Mouse (Mus musculus): Measurements from ENCODE around the gene Katna1. TPM values are rescaled to one million over a fixed set of nuclear protein-coding genes. Genes with fewer than 3 reads are reported as not detected.

Katna1 gene
- total RNA-seq (2012; rRNA removed) (46.0 and 47.5 TPM in 2 replicates), polyA plus RNA-seq (2012; ENCODE audit: insufficient read depth in 1 of 2, insufficient read length in 2 of 2, low read depth in 1 of 2, low replicate concordance in 2 of 2, missing spikeins in 1 of 2) (100 to 1,000 TPM in 1 of 2 experiments, 10 to 100 TPM in 1; 43.3 to 222 TPM)

GRCm38 (mm10) chr10:7725751-7726500 is at the start of gene Katna1:
Gene Katna1, plus strand, starts transcription at chr10:7726000.
- Histone ChIP-seq H3K27me3 (ENCODE audit: control insufficient read depth in 1 of 2, insufficient read depth in 2 of 2, low read length in 2 of 2) (no peaks in the 10 kb centered on the region), H3K4me1 (ENCODE audit: control insufficient read depth in 1 of 2, insufficient read depth in 2 of 2, low read length in 2 of 2) (peaks cover 6 to 12% of the 10 kb centered on the region in 2 experiments; a peak in 3 of 4 replicates), H3K9me3 (replicated peaks; ENCODE audit: insufficient read depth, low read length) (no peaks in the 10 kb centered on the region), H3K79me2 (ENCODE audit: control insufficient read depth, insufficient read depth, low read length, poor library complexity) (peaks cover 40% of the 10 kb centered on the region), H3K9ac (ENCODE audit: control insufficient read depth, low read depth, low read length, poor library complexity, severe bottlenecking) (peak within 1 kb of the TSS; percentile 85), H3K36me3 (ENCODE audit: control insufficient read depth in 1 of 2, insufficient read depth in 2 of 2, low read length in 2 of 2) (peaks cover 0 to 20% of the 10 kb centered on the region in 2 experiments; a peak in 2 of 4 replicates), H3K4me3 (ENCODE audit: control insufficient read depth in 1 of 2, insufficient read depth in 1 of 2, low read depth in 2 of 2, low read length in 2 of 2) (peak within 1 kb of the TSS; percentile 79 to 87), H3K27ac (ENCODE audit: control insufficient read depth, low read depth, low read length) (peak within 1 kb of the TSS; percentile 81)
- TF ChIP-seq HCFC1 (IDR thresholded peaks at IDR 0.05; ENCODE audit: low read depth, low read length) (peak; percentile 83), NELFE (IDR thresholded peaks at IDR 0.05; ENCODE audit: low read depth, low read length) (peak; percentile 94), GATA1 (IDR thresholded peaks at IDR 0.05; ENCODE audit: low read depth, low read length) (peak; percentile 13; the same call in 1 of the 2 replicates), ELF1 (IDR thresholded peaks at IDR 0.05; ENCODE audit: low read depth, low read length) (peak; percentile 87), MAZ (IDR thresholded peaks at IDR 0.05; ENCODE audit: low read depth, low read length) (no peak), NRF1 (IDR thresholded peaks at IDR 0.05; ENCODE audit: insufficient read depth, low read depth, low read length, poor library complexity, severe bottlenecking) (peak; percentile 96), POLR2A (IDR thresholded peaks at IDR 0.05; ENCODE audit: control insufficient read depth in 1 of 2, insufficient read depth in 1 of 2, low read depth in 1 of 2, low read length in 2 of 2, poor library complexity in 1 of 2) (peak; percentile 80 to 94), UBTF (IDR thresholded peaks at IDR 0.05; ENCODE audit: borderline replicate concordance, insufficient read depth, low read depth, low read length) (0 out of 2 replicates have a peak, but pooled peaks have one; percentile 46), POLR2AphosphoS2 (IDR thresholded peaks at IDR 0.05; ENCODE audit: low read length) (peak; percentile 74; the same call in 1 of the 2 replicates), CHD1 (IDR thresholded peaks at IDR 0.05; ENCODE audit: low read depth, low read length) (no peak), POLR2AphosphoS5 (IDR thresholded peaks at IDR 0.05; ENCODE audit: borderline replicate concordance, low read depth, low read length) (no peak), MXI1 (IDR thresholded peaks at IDR 0.05; ENCODE audit: low read depth, low read length) (peak; percentile 38; the same call in 1 of the 2 replicates), TBP (IDR thresholded peaks at IDR 0.05; ENCODE audit: low read depth, low read length) (peak; percentile 85), ZMIZ1 (IDR thresholded peaks at IDR 0.05; ENCODE audit: low read depth, low read length) (peak; percentile 85), SIN3A (IDR thresholded peaks at IDR 0.05; ENCODE audit: low read length) (peak; percentile 74)
- peak; percentile 98 for DNase-seq (ENCODE audit: low read depth, low spot score)

- Histone ChIP-seq H3K4me3 (ENCODE audit: control insufficient read depth in 1 of 2, insufficient read depth in 1 of 2, low read depth in 2 of 2, low read length in 2 of 2) (peak within 1 kb of the TSS; percentile 98 to 100), H3K9ac (ENCODE audit: control insufficient read depth, low read depth, low read length, poor library complexity, severe bottlenecking) (peak within 1 kb of the TSS; percentile 98), H3K4me1 (ENCODE audit: control insufficient read depth in 1 of 2, insufficient read depth in 2 of 2, low read length in 2 of 2) (peaks cover 6 to 17% of the 10 kb centered on the region in 2 experiments), H3K36me3 (ENCODE audit: control insufficient read depth in 1 of 2, insufficient read depth in 2 of 2, low read length in 2 of 2) (peaks cover 16 to 45% of the 10 kb centered on the region in 2 experiments), H3K9me3 (replicated peaks; ENCODE audit: insufficient read depth, low read length) (no peaks in the 10 kb centered on the region), H3K27ac (ENCODE audit: control insufficient read depth, low read depth, low read length) (peak within 1 kb of the TSS; percentile 87), H3K79me2 (ENCODE audit: control insufficient read depth, insufficient read depth, low read length, poor library complexity) (peaks cover 72% of the 10 kb centered on the region), H3K27me3 (ENCODE audit: control insufficient read depth in 1 of 2, insufficient read depth in 2 of 2, low read length in 2 of 2) (no peaks in the 10 kb centered on the region)
- peak; percentile 80 for DNase-seq (ENCODE audit: low read depth, low spot score)
- TF ChIP-seq GABPA (IDR thresholded peaks at IDR 0.05; ENCODE audit: low read depth, low read length) (no peak), TBP (IDR thresholded peaks at IDR 0.05; ENCODE audit: low read depth, low read length) (peak; percentile 29; the same call in 1 of the 2 replicates), TCF12 (IDR thresholded peaks at IDR 0.05; ENCODE audit: low read depth, low read length) (peak; percentile 70), USF1 (IDR thresholded peaks at IDR 0.05; ENCODE audit: low read depth, low read length) (no peak), ELF1 (IDR thresholded peaks at IDR 0.05; ENCODE audit: low read depth, low read length) (peak; percentile 52; the same call in 1 of the 2 replicates), USF2 (IDR thresholded peaks at IDR 0.05; ENCODE audit: borderline replicate concordance in 1 of 2, insufficient read depth in 1 of 2, low read depth in 1 of 2, low read length in 2 of 2) (no peak), HCFC1 (IDR thresholded peaks at IDR 0.05; ENCODE audit: low read depth, low read length) (peak; percentile 85), POLR2AphosphoS5 (IDR thresholded peaks at IDR 0.05; ENCODE audit: borderline replicate concordance, low read depth, low read length) (no peak), EP300 (IDR thresholded peaks at IDR 0.05; ENCODE audit: low read depth in 1 of 2, low read length in 2 of 2) (no peak), SMC3 (IDR thresholded peaks at IDR 0.05; ENCODE audit: low read depth, low read length) (no peak), NRF1 (IDR thresholded peaks at IDR 0.05; ENCODE audit: insufficient read depth, low read depth, low read length, poor library complexity, severe bottlenecking) (0 out of 2 replicates have a peak, but pooled peaks have one; percentile 14), MAFK (IDR thresholded peaks at IDR 0.05; ENCODE audit: borderline replicate concordance, low read depth, low read length) (no peak), NELFE (IDR thresholded peaks at IDR 0.05; ENCODE audit: low read depth, low read length) (peak; percentile 95), GATA1 (IDR thresholded peaks at IDR 0.05; ENCODE audit: low read depth, low read length) (no peak), MEF2A (IDR thresholded peaks at IDR 0.05; ENCODE audit: extremely low read depth, insufficient replicate concordance, low read depth, low read length, poor library complexity, severe bottlenecking) (no peak), CHD2 (IDR thresholded peaks at IDR 0.05; ENCODE audit: low read length) (no peak), CTCF (IDR thresholded peaks at IDR 0.05 in 2 of 3, conservative IDR thresholded peaks at IDR 0.05 in 1 of 3; ENCODE audit: control insufficient read depth in 1 of 3, insufficient read depth in 1 of 3, low read depth in 2 of 3, low read length in 3 of 3, poor library complexity in 1 of 3, severe bottlenecking in 1 of 3) (no peak)
Measured at GRCm38 (mm10) chr10:7680731-7681301, 45.0 kb upstream of the Katna1 start, which contains the start of the genes Pcmt1 and Lats1. Gene Pcmt1, minus strand, starts transcription at chr10:7681136. Gene Lats1, plus strand, starts transcription at chr10:7681214.

Data from MEL (cell line).